Mouse (Mus musculus) large intestine, adult 2 months (tissue): ENCODE measurements at regions not wholly inside any gene's neighbourhood (a gene's known extent, or its start where the extent isn't known, plus 50 kb on each side); places are given as distances from the start of the nearest gene placed in this dataset.
A peak's percentile ranks its signal among the peaks of the same experiment; 100 is the strongest.

ENCODE experiments used
- DNase-seq: peaks from one replicate; pipeline ENCODE4 v3.0.0-alpha.2; 2012; ENCODE audit warnings: low read depth, low spot score
- WGBS: fragments of 180-500 bp; shearing (Covaris S2); methylation state at CpG from one replicate; pipeline ENCODE4 v1.1.7; 2018; 5-methylcytosine and 5-hydroxymethylcytosine counted together

- WGBS: 93% methylated on average over 4 of the region's 4 CpGs
Observed at GRCm38 (mm10) chr15:36945309-36945708, 62.3 kb downstream of the Zfp706 start.

GRCm38 (mm10) chr15:36944556-36945171, 62.9 kb downstream of the Zfp706 start:
- whole genome bisulfite sequencing: 87% methylated on average over 8 of the region's 8 CpGs

More at GRCm38 (mm10) chr15:36945309-36945708, 62.3 kb downstream of the Zfp706 start:
- DNase-seq: no peak

GRCm38 (mm10) chr15:36943492-36944112, 64.0 kb downstream of the Zfp706 start:
- WGBS: 64% methylated on average over 12 of the region's 12 CpGs
- DNase-seq: no peak

More at GRCm38 (mm10) chr15:36944556-36945171, 62.9 kb downstream of the Zfp706 start:
- no peak for DNase-seq

- DNase-seq: no peak
- 81% methylated on average over 4 of the region's 4 CpGs for WGBS
Observed at GRCm38 (mm10) chr15:36942261-36942660, 65.3 kb downstream of the Zfp706 start.

- whole genome bisulfite sequencing: 90% methylated on average over 5 of the region's 5 CpGs
- DNase-seq: no peak
Observed at GRCm38 (mm10) chr15:36941741-36942140, 65.8 kb downstream of the Zfp706 start.

GRCm38 (mm10) chr15:36939608-36940007, 68.0 kb downstream of the Zfp706 start:
- DNase-seq: no peak
- 94% methylated on average over 9 of the region's 9 CpGs for WGBS

GRCm38 (mm10) chr15:36939153-36939552, 68.4 kb downstream of the Zfp706 start:
- WGBS: 44% methylated on average over 9 of the region's 9 CpGs
- DNase-seq: no peak

- DNase-seq: peak; percentile 65
- WGBS: under 1% methylated on average over 55 of the region's 57 CpGs
Observed at GRCm38 (mm10) chr15:36938511-36939150, 68.9 kb downstream of the Zfp706 start.

GRCm38 (mm10) chr15:36937757-36938498, 69.6 kb downstream of the Zfp706 start:
- 22% methylated on average over 13 of the region's 13 CpGs for WGBS
- DNase-seq: no peak

- 87% methylated on average over 11 of the region's 11 CpGs for WGBS
- no peak for DNase-seq
Observed at GRCm38 (mm10) chr15:36937067-36937657, 70.4 kb downstream of the Zfp706 start.

- no peak for DNase-seq
- 65% methylated on average over 3 of the region's 3 CpGs for WGBS
Observed at GRCm38 (mm10) chr15:36934801-36935200, 72.8 kb downstream of the Zfp706 start.

- DNase-seq: no peak
- 55% methylated on average over 2 of the region's 2 CpGs for WGBS
Observed at GRCm38 (mm10) chr15:36933581-36933991, 74.0 kb downstream of the Zfp706 start.

GRCm38 (mm10) chr15:36931460-36931859, 76.1 kb downstream of the Zfp706 start:
- WGBS: 84% methylated on average over 2 of the region's 2 CpGs

GRCm38 (mm10) chr15:36930433-36930832, 77.1 kb downstream of the Zfp706 start:
- no peak for DNase-seq
- 89% methylated on average over 6 of the region's 6 CpGs for WGBS

More at GRCm38 (mm10) chr15:36931460-36931859, 76.1 kb downstream of the Zfp706 start:
- DNase-seq: no peak

GRCm38 (mm10) chr15:36929786-36930185, 77.8 kb downstream of the Zfp706 start:
- DNase-seq: no peak
- 82% methylated on average over 2 of the region's 2 CpGs for WGBS

GRCm38 (mm10) chr15:36929088-36929487, 78.5 kb downstream of the Zfp706 start:
- no peak for DNase-seq
- 95% methylated on average over 3 of the region's 3 CpGs for WGBS

- DNase-seq: no peak
- WGBS: 94% methylated on average over 4 of the region's 4 CpGs
Observed at GRCm38 (mm10) chr15:36928678-36929077, 78.9 kb downstream of the Zfp706 start.

GRCm38 (mm10) chr15:36927436-36927835, 80.1 kb downstream of the Zfp706 start:
- 57% methylated on average over 5 of the region's 5 CpGs for WGBS
- DNase-seq: no peak

GRCm38 (mm10) chr15:36924171-36924570, 83.4 kb downstream of the Zfp706 start:
- 33% methylated on average over 6 of the region's 6 CpGs for WGBS
- DNase-seq: no peak

- 59% methylated on average over 3 of the region's 3 CpGs for WGBS
- no peak for DNase-seq
Observed at GRCm38 (mm10) chr15:36921384-36921783, 86.2 kb downstream of the Zfp706 start.
